In genomic region chrX:73815072-73815471, GRCm38 (mm10) we compare ENCODE assay signal across 8 mouse cellular contexts. TPM values are rescaled to one million over a fixed set of nuclear protein-coding genes. Genes with fewer than 3 reads are reported as not detected.
A peak's percentile ranks its signal among the peaks of the same experiment; 100 is the strongest.
DNase-seq lines count a peak whose midpoint lies in the region; ATAC-seq lines count a peak whose summit lies in the region.

No protein-coding gene starts in this region.

- no peaks in the 10 kb centered on the region for H3K9me3 ChIP-seq in heart, embryonic 12.5 days (replicated peaks)
- no peaks in the 10 kb centered on the region for H3K9me3 ChIP-seq in hindbrain, embryonic 10.5 days
- no peaks in the 10 kb centered on the region for H3K9me3 ChIP-seq in midbrain, embryonic 14.5 days (ENCODE audit: control insufficient read depth, low read length)

- peak overlapping the region; percentile 62 for H3K4me2 ChIP-seq in heart, embryonic 12.5 days
- H3K4me2 ChIP-seq in midbrain, embryonic 14.5 days (ENCODE audit: low read length), result peak overlapping the region; percentile 46

- no peaks in the 10 kb centered on the region for H3K4me1 ChIP-seq in heart, embryonic 12.5 days (replicated peaks)
- 0 out of 2 replicates have a peak, but pooled peaks cover 5% of the 10 kb centered on the region for H3K4me1 ChIP-seq in hindbrain, embryonic 10.5 days (replicated peaks)
- H3K4me1 ChIP-seq in midbrain, embryonic 14.5 days (ENCODE audit: control insufficient read depth, insufficient read depth, low read length), result peaks cover 6% of the 10 kb centered on the region; the same call in 1 of the 2 replicates

- H3K4me3 ChIP-seq in heart, embryonic 12.5 days, result peak overlapping the region; percentile 29; the same call in 1 of the 2 replicates
- peak overlapping the region; percentile 45 for H3K4me3 ChIP-seq in hindbrain, embryonic 10.5 days
- peak overlapping the region; percentile 27 for H3K4me3 ChIP-seq in midbrain, embryonic 14.5 days (replicated peaks; ENCODE audit: low read depth, low read length)

- no peak overlapping the region for H3K9ac ChIP-seq in heart, embryonic 12.5 days
- peak overlapping the region; percentile 57 for H3K9ac ChIP-seq in midbrain, embryonic 14.5 days (replicated peaks; ENCODE audit: low read length)

- H3K36me3 ChIP-seq in heart, embryonic 12.5 days, result no peaks in the 10 kb centered on the region
- no peaks in the 10 kb centered on the region for H3K36me3 ChIP-seq in hindbrain, embryonic 10.5 days
- H3K36me3 ChIP-seq in midbrain, embryonic 14.5 days (ENCODE audit: control insufficient read depth, insufficient read depth, low read length), result no peaks in the 10 kb centered on the region

- WGBS in heart, embryonic 12.5 days, result 17% methylated on average over 14 of the region's 14 CpGs
- WGBS in hindbrain, embryonic 10.5 days, result 16% methylated on average over 14 of the region's 14 CpGs
- 15% methylated on average over 14 of the region's 14 CpGs for whole genome bisulfite sequencing in midbrain, embryonic 14.5 days

- no peak overlapping the region for H3K27ac ChIP-seq in heart, embryonic 12.5 days (ENCODE audit: poor library complexity, severe bottlenecking)
- peak overlapping the region; percentile 87 for H3K27ac ChIP-seq in hindbrain, embryonic 10.5 days
- H3K27ac ChIP-seq in midbrain, embryonic 14.5 days (replicated peaks; ENCODE audit: low read depth, low read length), result peak overlapping the region; percentile 83

- no peak for DNase-seq in heart, postnatal 36 days
- DNase-seq in ZHBTc4 (ENCODE audit: low read depth, low spot score) (peak; percentile 25), MN1 (ENCODE audit: low spot score) (no peak)
- DNase-seq in hindbrain, embryonic 10.5 days (ENCODE audit: low spot score), result peak; percentile 53
- DNase-seq in midbrain, embryonic 14.5 days, result peak; percentile 76
- no peak for DNase-seq in adrenal gland, postnatal 36 days
- no peak for DNase-seq in cerebellum, postnatal 4 days (ENCODE audit: low spot score in 2 of 2)

- intact Hi-C loops in heart, postnatal 36 days (cut with DNase I), result no loop called here

- no peak for ATAC-seq in heart, embryonic 12.5 days (ENCODE audit: insufficient number of reproducible peaks, low FRiP score)
- peak; percentile 79 for ATAC-seq in midbrain, embryonic 14.5 days (ENCODE audit: low FRiP score, low TSS enrichment)

- H3K27me3 ChIP-seq in heart, embryonic 12.5 days (replicated peaks), result peaks cover 6% of the 10 kb centered on the region; the same call in 1 of the 2 replicates
- no peaks in the 10 kb centered on the region for H3K27me3 ChIP-seq in hindbrain, embryonic 10.5 days (ENCODE audit: insufficient read depth, poor library complexity, severe bottlenecking)
- no peaks in the 10 kb centered on the region for H3K27me3 ChIP-seq in midbrain, embryonic 14.5 days (ENCODE audit: control insufficient read depth, insufficient read depth, low read length)

RNA-seq across cellular contexts. Expression of gene Pdzd4, which starts 9.7 kb away (rescaled TPM):
- 0.42 and 0.54 TPM in 2 replicates for polyA plus RNA-seq in heart, embryonic 12.5 days (2016; fragmentation: Nextera tagmentation; extraction: Ambion mirVana)
- total RNA-seq in heart, postnatal 36 days (2021), result 1 to 10 TPM; 1.4 to 1.5 TPM
- 0.63 and 1.0 TPM in 2 replicates for polyA plus RNA-seq in hindbrain, embryonic 10.5 days (2016; fragmentation: Nextera tagmentation; extraction: Ambion mirVana)
- polyA plus RNA-seq in midbrain, embryonic 14.5 days (2014; fragmentation: Nextera tagmentation; extraction: Ambion mirVana), result 5.9 and 20.8 TPM in 2 replicates
- 1 to 10 TPM; 2.9 to 4.4 TPM for total RNA-seq in adrenal gland, postnatal 36 days (2021)

RNA-seq across cellular contexts. Expression of gene Ssr4, which starts 28.2 kb away (rescaled TPM):
- 144 and 145 TPM in 2 replicates for polyA plus RNA-seq in heart, embryonic 12.5 days (2016; fragmentation: Nextera tagmentation; extraction: Ambion mirVana)
- 10 to 100 TPM; 79.0 to 89.6 TPM for total RNA-seq in heart, postnatal 36 days (2021)
- 121 and 140 TPM in 2 replicates for polyA plus RNA-seq in hindbrain, embryonic 10.5 days (2016; fragmentation: Nextera tagmentation; extraction: Ambion mirVana)
- polyA plus RNA-seq in midbrain, embryonic 14.5 days (2014; fragmentation: Nextera tagmentation; extraction: Ambion mirVana), result 152 and 162 TPM in 2 replicates
- 100 to 1,000 TPM; 161 to 166 TPM for total RNA-seq in adrenal gland, postnatal 36 days (2021)

RNA-seq across cellular contexts. Expression of gene Idh3g, which starts 28.4 kb away (rescaled TPM):
- 270 and 279 TPM in 2 replicates for polyA plus RNA-seq in heart, embryonic 12.5 days (2016; fragmentation: Nextera tagmentation; extraction: Ambion mirVana)
- total RNA-seq in heart, postnatal 36 days (2021), result 100 to 1,000 TPM; 621 to 648 TPM
- 181 and 204 TPM in 2 replicates for polyA plus RNA-seq in hindbrain, embryonic 10.5 days (2016; fragmentation: Nextera tagmentation; extraction: Ambion mirVana)
- 248 and 252 TPM in 2 replicates for polyA plus RNA-seq in midbrain, embryonic 14.5 days (2014; fragmentation: Nextera tagmentation; extraction: Ambion mirVana)
- 100 to 1,000 TPM; 412 to 482 TPM for total RNA-seq in adrenal gland, postnatal 36 days (2021)

RNA-seq across cellular contexts. Expression of gene Srpk3, which starts 40.9 kb away (rescaled TPM):
- polyA plus RNA-seq in heart, embryonic 12.5 days (2016; fragmentation: Nextera tagmentation; extraction: Ambion mirVana), result 72.5 and 75.2 TPM in 2 replicates
- 10 to 100 TPM; 31.0 to 33.7 TPM for total RNA-seq in heart, postnatal 36 days (2021)
- 1.3 and 1.8 TPM in 2 replicates for polyA plus RNA-seq in hindbrain, embryonic 10.5 days (2016; fragmentation: Nextera tagmentation; extraction: Ambion mirVana)
- 1.5 and 2.5 TPM in 2 replicates for polyA plus RNA-seq in midbrain, embryonic 14.5 days (2014; fragmentation: Nextera tagmentation; extraction: Ambion mirVana)
- total RNA-seq in adrenal gland, postnatal 36 days (2021), result under 1 TPM in 1 of 2 experiments, not detected in 1; 0.33 TPM

RNA-seq across cellular contexts. Expression of gene Plxnb3, which starts 58.2 kb away (rescaled TPM):
- polyA plus RNA-seq in heart, embryonic 12.5 days (2016; fragmentation: Nextera tagmentation; extraction: Ambion mirVana), result 0.43 and 0.62 TPM in 2 replicates
- 1 to 10 TPM; 1.6 to 2.1 TPM for total RNA-seq in heart, postnatal 36 days (2021)
- 0.10 and 0.19 TPM in 2 replicates for polyA plus RNA-seq in hindbrain, embryonic 10.5 days (2016; fragmentation: Nextera tagmentation; extraction: Ambion mirVana)
- polyA plus RNA-seq in midbrain, embryonic 14.5 days (2014; fragmentation: Nextera tagmentation; extraction: Ambion mirVana), result 0.12 and 0.19 TPM in 2 replicates
- total RNA-seq in adrenal gland, postnatal 36 days (2021), result under 1 TPM; 0.30 to 0.66 TPM

Comparison
In these comparisons a context has a peak if more than half of its experiments do, and no peak if none do; other contexts are left out.
1. DNase-seq: peak in ZHBTc4 (single experiment), hindbrain, embryonic 10.5 days (single experiment) and midbrain, embryonic 14.5 days (single experiment); none in heart, postnatal 36 days (0 of 2), adrenal gland, postnatal 36 days (0 of 2), cerebellum, postnatal 4 days (0 of 2) and MN1 (single experiment).
2. Peak in every context shown above with its lines, with median percentiles within 50 percentile points of each other: H3K4me3 ChIP-seq.